Mouse (Mus musculus) neural tube, embryonic 13.5 days (tissue): ENCODE results near the gene Tmem132c. TPM values are rescaled to one million over a fixed set of nuclear protein-coding genes. Genes with fewer than 3 reads are reported as not detected.
A peak's percentile ranks its signal among the peaks of the same experiment; 100 is the strongest.

Experiments
- ATAC-seq: fragments of 200-750 bp; cut with Nextera tagmentation; 2 replicates; pipeline ENCODE4 v1.8.0; 2017; ENCODE audit warnings: low read depth, mild to moderate bottlenecking, moderate TSS enrichment, moderate library complexity
- H3K27ac ChIP-seq: fragments of 300-500 bp; sonication (generic); replicated peaks from 2 replicates; pipeline ENCODE4 v1.5.1; 2015; ENCODE audit warnings: moderate library complexity, mild to moderate bottlenecking, inconsistent platforms
- H3K27me3 ChIP-seq: fragments of 300-500 bp; sonication (generic); 2 replicates; pipeline ENCODE4 v1.6.1; 2015; ENCODE audit warnings: mild to moderate bottlenecking, inconsistent platforms
- H3K36me3 ChIP-seq: fragments of 300-500 bp; sonication (generic); 2 replicates; pipeline ENCODE4 v1.6.1; 2015; ENCODE audit warnings: mild to moderate bottlenecking, inconsistent platforms
- H3K4me1 ChIP-seq: fragments of 300-500 bp; sonication (generic); replicated peaks from 2 replicates; pipeline ENCODE4 v1.6.1; 2015; ENCODE audit warnings: inconsistent platforms
- H3K4me2 ChIP-seq: fragments of 300-500 bp; sonication (generic); 2 replicates; pipeline ENCODE4 v1.6.1; 2015; ENCODE audit warnings: inconsistent platforms, mild to moderate bottlenecking, moderate library complexity
- H3K4me3 ChIP-seq: fragments of 300-500 bp; sonication (generic); 2 replicates; pipeline ENCODE4 v1.5.1; 2015; ENCODE audit warnings: mild to moderate bottlenecking, inconsistent platforms
- H3K9ac ChIP-seq: fragments of 300-500 bp; sonication (generic); 2 replicates; pipeline ENCODE4 v1.6.1; 2015; ENCODE audit warnings: moderate library complexity, mild to moderate bottlenecking, inconsistent platforms
- H3K9me3 ChIP-seq: fragments of 300-500 bp; sonication (generic); 2 replicates; pipeline ENCODE4 v1.6.1; 2016; ENCODE audit warnings: inconsistent platforms
- WGBS: fragments of 180-500 bp; shearing (Covaris S2); methylation state at CpG from one replicate; pipeline ENCODE4 v1.1.7; 2015; 5-methylcytosine and 5-hydroxymethylcytosine counted together
- polyA plus RNA-seq: library from polyadenylated mRNA; unstranded; fragments of >200 nt; fragmentation: Nextera tagmentation; extraction: Ambion mirVana; gene quantifications from 2 replicates; pipeline ENCODE4 v1.2.1, GENCODE M21; 2015

Gene Tmem132c
- polyA plus RNA-seq, 1 experiment from 2014 or later: 13.5 TPM

GRCm38 (mm10) chr5:127241925-127242762 lies 536 bp downstream of the Tmem132c start:
- Histone ChIP-seq H3K4me3 (peak overlapping the region; percentile 64), H3K27me3 (peaks cover 51% of the 10 kb centered on the region), H3K9me3 (no peaks in the 10 kb centered on the region), H3K4me1 (peaks cover 37% of the 10 kb centered on the region), H3K4me2 (peak overlapping the region; percentile 83), H3K27ac (0 out of 2 replicates have a peak overlapping the region, but pooled peaks have one; percentile 1), H3K9ac (peak overlapping the region; percentile 65), H3K36me3 (no peaks in the 10 kb centered on the region)
- ATAC-seq: peak; percentile 73
- under 1% methylated on average over 73 of the region's 73 CpGs for WGBS

GRCm38 (mm10) chr5:127242763-127243160 lies 1.2 kb downstream of the Tmem132c start:
- Histone ChIP-seq H3K27me3 (peaks cover 45% of the 10 kb centered on the region), H3K4me1 (peaks cover 37% of the 10 kb centered on the region), H3K9ac (peak overlapping the region; percentile 65), H3K4me3 (peak overlapping the region; percentile 64), H3K36me3 (no peaks in the 10 kb centered on the region), H3K9me3 (no peaks in the 10 kb centered on the region), H3K4me2 (peak overlapping the region; percentile 83), H3K27ac (no peak overlapping the region)
- WGBS: under 1% methylated on average over 13 of the region's 13 CpGs
- ATAC-seq: no peak

- Histone ChIP-seq H3K9ac (peak overlapping the region; percentile 65), H3K4me3 (peak overlapping the region; percentile 64), H3K4me1 (peaks cover 37% of the 10 kb centered on the region), H3K9me3 (no peaks in the 10 kb centered on the region), H3K4me2 (peak overlapping the region; percentile 83), H3K27me3 (peaks cover 44% of the 10 kb centered on the region), H3K36me3 (no peaks in the 10 kb centered on the region), H3K27ac (no peak overlapping the region)
- no peak for ATAC-seq
- WGBS: under 1% methylated on average over 16 of the region's 16 CpGs
These were observed 1.6 kb downstream of the Tmem132c start for GRCm38 (mm10) chr5:127243209-127243608.

- H3K9me3 ChIP-seq: no peaks in the 10 kb centered on the region
- peak overlapping the region; percentile 65 for H3K9ac ChIP-seq
- peak overlapping the region; percentile 64 for H3K4me3 ChIP-seq
- 11% methylated on average over 13 of the region's 13 CpGs for WGBS
- ATAC-seq: no peak
- H3K27me3 ChIP-seq: peaks cover 44% of the 10 kb centered on the region
- no peak overlapping the region for H3K27ac ChIP-seq
- no peaks in the 10 kb centered on the region for H3K36me3 ChIP-seq
- peak overlapping the region; percentile 83 for H3K4me2 ChIP-seq
- peaks cover 37% of the 10 kb centered on the region for H3K4me1 ChIP-seq
These were observed 2.0 kb downstream of the Tmem132c start for GRCm38 (mm10) chr5:127243611-127244010.

- 61% methylated on average over 2 of the region's 2 CpGs for WGBS
These were observed 11.7 kb downstream of the Tmem132c start for GRCm38 (mm10) chr5:127253263-127253662.

GRCm38 (mm10) chr5:127256947-127257610 lies 15.5 kb downstream of the Tmem132c start:
- H3K9ac ChIP-seq: no peak overlapping the region
- H3K9me3 ChIP-seq: no peaks in the 10 kb centered on the region
- no peaks in the 10 kb centered on the region for H3K27me3 ChIP-seq
- H3K4me3 ChIP-seq: no peak overlapping the region
- no peaks in the 10 kb centered on the region for H3K36me3 ChIP-seq
- peaks cover 19% of the 10 kb centered on the region for H3K4me1 ChIP-seq
- whole genome bisulfite sequencing: 60% methylated on average over 11 of the region's 11 CpGs
- ATAC-seq: no peak
- H3K4me2 ChIP-seq: no peak overlapping the region
- H3K27ac ChIP-seq: no peak overlapping the region

More at GRCm38 (mm10) chr5:127253263-127253662, 11.7 kb downstream of the Tmem132c start:
- Histone ChIP-seq H3K27me3 (no peaks in the 10 kb centered on the region), H3K4me2 (no peak overlapping the region), H3K4me1 (peaks cover 11% of the 10 kb centered on the region; the same call in 1 of the 2 replicates), H3K27ac (no peak overlapping the region), H3K4me3 (no peak overlapping the region), H3K9me3 (no peaks in the 10 kb centered on the region), H3K9ac (no peak overlapping the region), H3K36me3 (no peaks in the 10 kb centered on the region)
- no peak for ATAC-seq

GRCm38 (mm10) chr5:127262136-127262535 lies 20.5 kb downstream of the Tmem132c start:
- Histone ChIP-seq H3K9ac (no peak overlapping the region), H3K4me3 (no peak overlapping the region), H3K27ac (no peak overlapping the region), H3K4me1 (peaks cover 16% of the 10 kb centered on the region), H3K27me3 (no peaks in the 10 kb centered on the region), H3K4me2 (no peak overlapping the region), H3K36me3 (no peaks in the 10 kb centered on the region), H3K9me3 (no peaks in the 10 kb centered on the region; the same call in 1 of the 2 replicates)
- 71% methylated on average over 5 of the region's 5 CpGs for WGBS
- no peak for ATAC-seq

DNA sequence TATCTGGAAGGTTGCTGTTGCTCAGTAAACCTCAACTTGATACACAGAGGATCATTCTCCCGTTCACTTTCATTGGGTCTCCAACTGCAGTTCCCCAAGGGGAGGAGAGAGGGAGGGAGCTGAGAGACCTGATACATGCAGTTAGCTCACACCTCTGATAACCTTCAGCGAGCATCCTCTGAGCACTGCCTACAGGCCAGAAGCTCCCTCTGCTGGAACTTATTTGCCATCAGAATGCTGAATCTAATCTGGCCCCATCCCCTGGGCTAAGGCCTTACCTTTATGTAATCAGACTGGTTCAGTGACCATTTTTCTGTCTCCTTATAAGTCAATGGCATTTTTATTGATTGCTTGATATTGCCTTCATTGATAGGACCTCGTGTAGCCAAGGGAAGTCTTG lies 29.5 kb downstream of the Tmem132c start:
- ATAC-seq: no peak
- WGBS: 58% methylated on average over 3 of the region's 3 CpGs
- H3K36me3 ChIP-seq: no peaks in the 10 kb centered on the region

GRCm38 (mm10) chr5:127279462-127279861 lies 37.9 kb downstream of the Tmem132c start:
- Histone ChIP-seq H3K4me2 (no peak overlapping the region), H3K36me3 (no peaks in the 10 kb centered on the region), H3K9ac (no peak overlapping the region), H3K4me1 (peaks cover 6% of the 10 kb centered on the region; the same call in 1 of the 2 replicates), H3K4me3 (no peak overlapping the region), H3K27me3 (peaks cover 5% of the 10 kb centered on the region; the same call in 1 of the 2 replicates), H3K27ac (no peak overlapping the region), H3K9me3 (no peaks in the 10 kb centered on the region)
- ATAC-seq: no peak
- WGBS: 43% methylated on average over 9 of the region's 9 CpGs

More for the DNA sequence above, 29.5 kb downstream of the Tmem132c start:
- Histone ChIP-seq H3K9ac (no peak overlapping the region), H3K4me3 (no peak overlapping the region), H3K9me3 (no peaks in the 10 kb centered on the region), H3K27me3 (no peaks in the 10 kb centered on the region), H3K27ac (no peak overlapping the region), H3K4me1 (no peaks in the 10 kb centered on the region), H3K4me2 (no peak overlapping the region)

- Histone ChIP-seq H3K4me2 (no peak overlapping the region), H3K36me3 (no peaks in the 10 kb centered on the region), H3K27ac (no peak overlapping the region), H3K27me3 (peaks cover 5% of the 10 kb centered on the region; the same call in 1 of the 2 replicates), H3K9ac (no peak overlapping the region), H3K9me3 (no peaks in the 10 kb centered on the region), H3K4me1 (peaks cover 7% of the 10 kb centered on the region; the same call in 1 of the 2 replicates), H3K4me3 (no peak overlapping the region)
- ATAC-seq: no peak
- 77% methylated on average over 4 of the region's 4 CpGs for WGBS
These were observed 39.6 kb downstream of the Tmem132c start for GRCm38 (mm10) chr5:127281186-127281585.

DNA sequence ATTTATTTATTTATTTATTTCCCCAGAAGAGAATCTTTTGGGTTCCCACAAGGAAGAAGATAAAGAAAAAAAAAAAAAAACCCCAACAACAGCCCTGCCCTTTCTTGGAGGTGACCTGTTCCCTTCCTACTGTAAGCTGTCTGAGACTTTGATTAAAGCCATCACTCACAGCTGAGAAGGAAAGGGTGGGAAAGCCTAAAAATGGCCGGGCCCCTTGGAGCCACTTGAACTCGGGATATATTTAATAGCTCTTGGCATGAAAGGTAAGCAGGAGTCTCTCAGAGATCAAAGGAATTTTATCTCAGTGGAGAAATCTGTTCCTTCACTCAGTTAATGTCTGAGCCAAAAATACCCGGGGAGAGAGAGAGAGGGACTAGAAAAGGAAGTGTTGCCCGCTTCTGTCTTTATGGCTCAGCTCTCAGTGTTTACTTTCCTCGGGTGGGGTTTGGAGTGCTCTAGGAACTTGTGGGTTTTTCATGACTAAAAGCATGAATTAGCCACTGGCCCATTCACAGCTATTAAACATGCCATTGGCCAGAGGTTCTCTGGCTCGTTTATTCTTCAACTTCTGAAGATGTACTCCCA lies 41.0 kb downstream of the Tmem132c start:
- H3K27ac ChIP-seq: no peak overlapping the region
- H3K36me3 ChIP-seq: no peaks in the 10 kb centered on the region
- peaks cover 16% of the 10 kb centered on the region for H3K4me1 ChIP-seq
- no peak for ATAC-seq
- no peak overlapping the region for H3K4me3 ChIP-seq
- no peaks in the 10 kb centered on the region for H3K9me3 ChIP-seq
- H3K4me2 ChIP-seq: no peak overlapping the region
- WGBS: 63% methylated on average over 6 of the region's 6 CpGs
- H3K9ac ChIP-seq: no peak overlapping the region
- H3K27me3 ChIP-seq: peaks cover 5% of the 10 kb centered on the region; the same call in 1 of the 2 replicates

DNA sequence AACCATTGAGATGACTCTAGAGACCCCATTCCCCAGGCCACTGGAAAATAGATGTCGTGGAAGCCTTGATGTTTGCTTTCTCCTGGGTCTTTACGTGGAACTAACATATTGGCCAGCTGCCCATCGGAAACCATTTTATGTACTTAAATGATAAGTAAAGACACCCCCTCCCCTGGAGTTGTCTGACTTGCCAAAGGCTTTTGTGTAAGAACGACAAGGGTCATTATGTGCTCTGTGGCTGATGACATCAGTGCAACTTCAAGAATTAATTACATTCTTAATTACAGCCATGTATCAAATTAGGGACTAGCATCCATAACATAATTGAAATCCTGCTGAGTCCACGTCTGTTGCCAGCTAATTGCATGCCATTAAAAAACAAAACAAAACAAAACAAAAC lies 45.3 kb downstream of the Tmem132c start:
- H3K27me3 ChIP-seq: peaks cover 5% of the 10 kb centered on the region; the same call in 1 of the 2 replicates
- no peak overlapping the region for H3K4me2 ChIP-seq
- H3K4me1 ChIP-seq: peaks cover 27% of the 10 kb centered on the region
- no peaks in the 10 kb centered on the region for H3K9me3 ChIP-seq
- no peak overlapping the region for H3K4me3 ChIP-seq
- H3K27ac ChIP-seq: no peak overlapping the region
- H3K9ac ChIP-seq: no peak overlapping the region
- 18% methylated on average over 5 of the region's 5 CpGs for WGBS
- no peak for ATAC-seq
- no peaks in the 10 kb centered on the region for H3K36me3 ChIP-seq
